Mouse (Mus musculus): Measurements from ENCODE around the gene Slc2a5. TPM values are rescaled to one million over a fixed set of nuclear protein-coding genes. Genes with fewer than 3 reads are reported as not detected.

The Slc2a5 gene
- polyA plus RNA-seq, 1 experiment from 2014 or later = 0.16 TPM

- H3K4me3 ChIP-seq (ENCODE audit: low read depth, low read length) = no peak overlapping the region
- H3K9ac ChIP-seq (replicated peaks) = no peak overlapping the region
- H3K27ac ChIP-seq (ENCODE audit: low read depth) = no peak overlapping the region
- no peak overlapping the region for H3K4me2 ChIP-seq (ENCODE audit: low read depth, low read length)
- DNase-seq (no peak), ATAC-seq (no peak)
- TF ChIP-seq CTCF (IDR thresholded peaks at IDR 0.05; ENCODE audit: low read depth) (no peak), EP300 (IDR thresholded peaks at IDR 0.05; ENCODE audit: low read depth) (no peak)
- no peaks in the 10 kb centered on the region for H3K4me1 ChIP-seq (ENCODE audit: insufficient read depth)
- H3K9me3 ChIP-seq (ENCODE audit: low read length) = no peaks in the 10 kb centered on the region
- H3K36me3 ChIP-seq (replicated peaks; ENCODE audit: insufficient read depth, low read length) = no peaks in the 10 kb centered on the region; the same call in 1 of the 2 replicates
- H3K27me3 ChIP-seq (ENCODE audit: insufficient read depth, low read length) = no peaks in the 10 kb centered on the region
- WGBS (ENCODE audit: insufficient replicate concordance) = 63% methylated on average over 7 of the region's 7 CpGs
These were observed 22.8 kb upstream of the Slc2a5 start for GRCm38 (mm10) chr4:150096309-150096708.

- ATAC-seq (no peak), DNase-seq (no peak)
- no peaks in the 10 kb centered on the region for H3K4me1 ChIP-seq (ENCODE audit: insufficient read depth)
- H3K4me2 ChIP-seq (ENCODE audit: low read depth, low read length) = no peak overlapping the region
- no peak for TF ChIP-seq CTCF (IDR thresholded peaks at IDR 0.05; ENCODE audit: low read depth)
- TF ChIP-seq EP300 (IDR thresholded peaks at IDR 0.05; ENCODE audit: low read depth) = no peak
- WGBS (ENCODE audit: insufficient replicate concordance) = 62% methylated on average over 4 of the region's 4 CpGs
- no peak overlapping the region for H3K4me3 ChIP-seq (ENCODE audit: low read depth, low read length)
- H3K36me3 ChIP-seq (replicated peaks; ENCODE audit: insufficient read depth, low read length) = no peaks in the 10 kb centered on the region; the same call in 1 of the 2 replicates
- H3K27ac ChIP-seq (ENCODE audit: low read depth) = no peak overlapping the region
- H3K9ac ChIP-seq (replicated peaks) = no peak overlapping the region
- H3K9me3 ChIP-seq (ENCODE audit: low read length) = no peaks in the 10 kb centered on the region
- H3K27me3 ChIP-seq (ENCODE audit: insufficient read depth, low read length) = no peaks in the 10 kb centered on the region
These were observed 21.2 kb upstream of the Slc2a5 start for GRCm38 (mm10) chr4:150097847-150098246.

- ATAC-seq (peak; percentile 56), DNase-seq (peak; percentile 44)
- Histone ChIP-seq H3K27ac (ENCODE audit: low read depth) (no peak overlapping the region), H3K4me3 (ENCODE audit: low read depth, low read length) (no peak overlapping the region), H3K4me2 (ENCODE audit: low read depth, low read length) (no peak overlapping the region), H3K27me3 (ENCODE audit: insufficient read depth, low read length) (no peaks in the 10 kb centered on the region), H3K4me1 (ENCODE audit: insufficient read depth) (no peaks in the 10 kb centered on the region), H3K9me3 (ENCODE audit: low read length) (no peaks in the 10 kb centered on the region), H3K9ac (replicated peaks) (no peak overlapping the region), H3K36me3 (replicated peaks; ENCODE audit: insufficient read depth, low read length) (no peaks in the 10 kb centered on the region; the same call in 1 of the 2 replicates)
- WGBS (ENCODE audit: insufficient replicate concordance) = 13% methylated on average over 10 of the region's 10 CpGs
- TF ChIP-seq EP300 (IDR thresholded peaks at IDR 0.05; ENCODE audit: low read depth) (no peak), CTCF (IDR thresholded peaks at IDR 0.05; ENCODE audit: low read depth) (peak; percentile 97)
These were observed 20.2 kb upstream of the Slc2a5 start for GRCm38 (mm10) chr4:150098880-150099279.

GRCm38 (mm10) chr4:150102822-150103221 lies 16.3 kb upstream of the Slc2a5 start:
- ATAC-seq (peak; percentile 49; the same call in 1 of the 2 replicates), DNase-seq (no peak)
- H3K4me2 ChIP-seq (ENCODE audit: low read depth, low read length) = no peak overlapping the region
- H3K9ac ChIP-seq (replicated peaks) = no peak overlapping the region
- no peak overlapping the region for H3K27ac ChIP-seq (ENCODE audit: low read depth)
- 69% methylated on average over 7 of the region's 7 CpGs for WGBS (ENCODE audit: insufficient replicate concordance)
- peaks cover 6% of the 10 kb centered on the region for H3K4me1 ChIP-seq (ENCODE audit: insufficient read depth)
- H3K9me3 ChIP-seq (ENCODE audit: low read length) = no peaks in the 10 kb centered on the region
- no peaks in the 10 kb centered on the region; the same call in 1 of the 2 replicates for H3K36me3 ChIP-seq (replicated peaks; ENCODE audit: insufficient read depth, low read length)
- TF ChIP-seq CTCF (IDR thresholded peaks at IDR 0.05; ENCODE audit: low read depth) (no peak), EP300 (IDR thresholded peaks at IDR 0.05; ENCODE audit: low read depth) (no peak)
- H3K4me3 ChIP-seq (ENCODE audit: low read depth, low read length) = no peak overlapping the region
- no peaks in the 10 kb centered on the region for H3K27me3 ChIP-seq (ENCODE audit: insufficient read depth, low read length)

- WGBS (ENCODE audit: insufficient replicate concordance) = 38% methylated on average over 7 of the region's 7 CpGs
- Histone ChIP-seq H3K36me3 (replicated peaks; ENCODE audit: insufficient read depth, low read length) (no peaks in the 10 kb centered on the region; the same call in 1 of the 2 replicates), H3K4me3 (ENCODE audit: low read depth, low read length) (no peak overlapping the region), H3K4me1 (ENCODE audit: insufficient read depth) (peaks cover 6% of the 10 kb centered on the region), H3K9me3 (ENCODE audit: low read length) (no peaks in the 10 kb centered on the region), H3K27ac (ENCODE audit: low read depth) (no peak overlapping the region), H3K4me2 (ENCODE audit: low read depth, low read length) (no peak overlapping the region), H3K9ac (replicated peaks) (no peak overlapping the region), H3K27me3 (ENCODE audit: insufficient read depth, low read length) (no peaks in the 10 kb centered on the region)
- TF ChIP-seq CTCF (IDR thresholded peaks at IDR 0.05; ENCODE audit: low read depth) (no peak), EP300 (IDR thresholded peaks at IDR 0.05; ENCODE audit: low read depth) (no peak)
- DNase-seq (no peak), ATAC-seq (peak; percentile 44)
These were observed 13.4 kb upstream of the Slc2a5 start for GRCm38 (mm10) chr4:150105671-150106070.

- TF ChIP-seq CTCF (IDR thresholded peaks at IDR 0.05; ENCODE audit: low read depth) (no peak), EP300 (IDR thresholded peaks at IDR 0.05; ENCODE audit: low read depth) (no peak)
- Histone ChIP-seq H3K9me3 (ENCODE audit: low read length) (no peaks in the 10 kb centered on the region), H3K4me2 (ENCODE audit: low read depth, low read length) (no peak overlapping the region), H3K4me3 (ENCODE audit: low read depth, low read length) (no peak overlapping the region), H3K27me3 (ENCODE audit: insufficient read depth, low read length) (no peaks in the 10 kb centered on the region), H3K36me3 (replicated peaks; ENCODE audit: insufficient read depth, low read length) (no peaks in the 10 kb centered on the region), H3K9ac (replicated peaks) (no peak overlapping the region), H3K27ac (ENCODE audit: low read depth) (no peak overlapping the region), H3K4me1 (ENCODE audit: insufficient read depth) (peaks cover 6% of the 10 kb centered on the region)
- DNase-seq (no peak), ATAC-seq (0 out of 2 replicates have a peak, but pooled peaks have one; percentile 18)
- WGBS (ENCODE audit: insufficient replicate concordance) = 50% methylated on average over 5 of the region's 5 CpGs
These were observed 12.4 kb upstream of the Slc2a5 start for GRCm38 (mm10) chr4:150106637-150107036.

- Histone ChIP-seq H3K4me1 (ENCODE audit: insufficient read depth) (peaks cover 6% of the 10 kb centered on the region), H3K36me3 (replicated peaks; ENCODE audit: insufficient read depth, low read length) (no peaks in the 10 kb centered on the region), H3K9me3 (ENCODE audit: low read length) (no peaks in the 10 kb centered on the region), H3K27ac (ENCODE audit: low read depth) (no peak overlapping the region), H3K4me3 (ENCODE audit: low read depth, low read length) (no peak overlapping the region), H3K9ac (replicated peaks) (no peak overlapping the region), H3K27me3 (ENCODE audit: insufficient read depth, low read length) (no peaks in the 10 kb centered on the region), H3K4me2 (ENCODE audit: low read depth, low read length) (no peak overlapping the region)
- WGBS (ENCODE audit: insufficient replicate concordance) = 75% methylated on average over 3 of the region's 3 CpGs
- TF ChIP-seq EP300 (IDR thresholded peaks at IDR 0.05; ENCODE audit: low read depth) (no peak), CTCF (IDR thresholded peaks at IDR 0.05; ENCODE audit: low read depth) (no peak)
- ATAC-seq (no peak), DNase-seq (no peak)
These were observed 9.4 kb upstream of the Slc2a5 start for GRCm38 (mm10) chr4:150109636-150110035.

Measured in liver, postnatal 0 days (tissue).